Mouse (Mus musculus) hindbrain, embryonic 14.5 days (tissue): Measurements from ENCODE around the gene Tomm40l. TPM values are rescaled to one million over a fixed set of nuclear protein-coding genes. Genes with fewer than 3 reads are reported as not detected.

Experiments
- ATAC-seq: fragments of 200-750 bp; cut with Nextera tagmentation; 2 replicates; pipeline ENCODE4 v1.8.0; 2017; ENCODE audit warnings: moderate number of reproducible peaks, mild to moderate bottlenecking, moderate TSS enrichment, moderate library complexity; ENCODE audit not compliant: low FRiP score
- DNase-seq: peaks from one replicate; pipeline ENCODE4 v3.0.0-alpha.2; 2015; ENCODE audit warnings: low spot score
- H3K27ac ChIP-seq: fragments of 300-500 bp; sonication (generic); 2 replicates; pipeline ENCODE4 v1.5.1; 2014; ENCODE audit warnings: mild to moderate bottlenecking, moderate library complexity
- H3K27me3 ChIP-seq: fragments of 300-500 bp; sonication (generic); 2 replicates; pipeline ENCODE4 v1.6.1; 2014; ENCODE audit warnings: mild to moderate bottlenecking, low read length, mixed read lengths; ENCODE audit not compliant: control insufficient read depth, insufficient read depth
- H3K36me3 ChIP-seq: fragments of 300-500 bp; sonication (generic); replicated peaks from 2 replicates; pipeline ENCODE4 v1.6.1; 2014; ENCODE audit not compliant: control insufficient read depth, insufficient read depth
- H3K4me1 ChIP-seq: fragments of 300-500 bp; sonication (generic); replicated peaks from 2 replicates; pipeline ENCODE4 v1.6.1; 2014; ENCODE audit warnings: antibody characterized with exemption, low read length, mixed read lengths; ENCODE audit not compliant: control insufficient read depth, insufficient read depth
- H3K4me2 ChIP-seq: fragments of 300-500 bp; sonication (generic); replicated peaks from 2 replicates; pipeline ENCODE4 v1.6.1; 2014; ENCODE audit warnings: mild to moderate bottlenecking, moderate library complexity
- H3K4me3 ChIP-seq: fragments of 300-500 bp; sonication (generic); replicated peaks from 2 replicates; pipeline ENCODE4 v1.5.1; 2014; ENCODE audit warnings: mild to moderate bottlenecking, low read length
- H3K9ac ChIP-seq: fragments of 300-500 bp; sonication (generic); 2 replicates; pipeline ENCODE4 v1.6.1; 2014
- H3K9me3 ChIP-seq: fragments of 300-500 bp; sonication (generic); 2 replicates; pipeline ENCODE4 v1.6.1; 2016; ENCODE audit warnings: low read length; ENCODE audit not compliant: control insufficient read depth
- WGBS: fragments of 180-500 bp; shearing (Covaris S2); extraction: QIAGEN DNeasy Blood & Tissue Kit; methylation state at CpG from one replicate; pipeline ENCODE4 v1.1.7; 2014; 5-methylcytosine and 5-hydroxymethylcytosine counted together
- polyA plus RNA-seq: library from polyadenylated mRNA; unstranded; fragments of >200 nt; fragmentation: Nextera tagmentation; extraction: Ambion mirVana; gene quantifications from 2 replicates; pipeline ENCODE4 v1.2.1, GENCODE M21; 2014

The Tomm40l gene
- polyA plus RNA-seq, 1 experiment from 2014 or later = 41.2 TPM

DNA sequence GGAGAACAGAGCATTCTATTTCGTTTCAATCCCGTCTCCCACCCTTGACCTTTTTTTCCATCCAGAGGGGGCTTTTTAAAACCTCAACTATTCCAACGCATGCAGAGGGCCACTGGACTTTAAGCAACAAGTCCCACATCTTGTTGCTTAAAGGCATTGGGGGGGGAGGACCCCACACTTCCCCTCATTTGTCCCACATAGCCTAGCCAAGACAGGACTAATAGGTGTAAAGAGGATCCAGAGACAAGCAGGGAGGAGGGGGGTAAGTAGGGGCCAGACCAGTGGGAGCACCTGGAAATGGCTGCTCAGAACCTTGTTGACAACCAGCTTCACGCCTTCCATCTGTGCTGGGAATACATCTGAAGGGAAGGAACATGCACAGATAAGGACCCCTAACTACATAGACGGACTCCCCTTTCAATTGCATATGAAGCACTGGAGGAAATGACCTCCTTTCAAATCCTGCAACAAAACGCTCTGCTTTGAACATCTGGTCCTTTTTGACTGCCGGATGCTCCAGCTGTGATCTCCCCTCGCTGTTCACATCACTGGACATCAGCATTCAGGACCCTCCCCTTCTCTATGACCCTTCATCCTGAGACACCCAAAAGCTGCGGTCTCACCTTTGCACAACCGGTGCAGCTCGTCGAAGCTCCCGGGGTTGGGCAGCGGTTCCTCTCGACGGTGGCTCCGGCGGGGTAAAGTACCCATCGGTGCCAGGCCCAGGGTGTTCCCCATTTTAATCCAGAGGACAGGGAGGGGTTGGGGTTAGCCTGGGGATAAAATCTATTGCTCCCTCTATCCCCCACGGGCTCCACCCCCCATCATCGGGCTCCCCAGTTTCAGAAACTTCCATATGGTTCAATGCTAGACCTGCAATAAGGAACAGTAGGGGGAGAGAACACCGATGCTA, 777 bp downstream of the Tomm40l start:
- Histone ChIP-seq H3K27ac (peak overlapping the region; percentile 68; the same call in 1 of the 2 replicates), H3K27me3 (no peaks in the 10 kb centered on the region), H3K4me1 (peaks cover 10% of the 10 kb centered on the region), H3K4me2 (peak overlapping the region; percentile 84), H3K36me3 (peaks cover 25% of the 10 kb centered on the region), H3K9ac (peak overlapping the region; percentile 65), H3K9me3 (no peaks in the 10 kb centered on the region), H3K4me3 (peak overlapping the region; percentile 53)
- 8% methylated on average over 22 of the region's 22 CpGs for WGBS
- DNase-seq = no peak
- no peak for ATAC-seq

DNA sequence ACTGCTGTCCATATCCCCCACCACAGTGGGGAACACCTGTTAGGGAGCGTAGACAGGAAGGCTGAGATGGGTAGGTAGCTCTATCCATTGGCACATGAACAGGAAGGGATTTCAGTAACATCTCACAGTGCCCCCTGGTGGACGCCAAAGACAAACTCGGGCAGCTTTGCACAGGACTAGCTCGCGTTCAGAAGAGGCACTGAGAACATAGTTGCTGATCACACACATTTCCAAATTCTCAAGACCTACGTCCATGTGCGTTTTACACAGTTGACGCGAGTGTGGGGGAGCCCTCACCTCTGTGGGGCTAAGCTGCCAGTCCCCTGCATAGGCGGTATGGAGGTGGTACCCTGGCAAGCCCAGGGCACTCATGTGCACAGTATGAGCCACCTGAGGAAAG, 1.4 kb downstream of the Tomm40l start:
- 5% methylated on average over 10 of the region's 10 CpGs for WGBS
- H3K27ac ChIP-seq = no peak overlapping the region

DNA sequence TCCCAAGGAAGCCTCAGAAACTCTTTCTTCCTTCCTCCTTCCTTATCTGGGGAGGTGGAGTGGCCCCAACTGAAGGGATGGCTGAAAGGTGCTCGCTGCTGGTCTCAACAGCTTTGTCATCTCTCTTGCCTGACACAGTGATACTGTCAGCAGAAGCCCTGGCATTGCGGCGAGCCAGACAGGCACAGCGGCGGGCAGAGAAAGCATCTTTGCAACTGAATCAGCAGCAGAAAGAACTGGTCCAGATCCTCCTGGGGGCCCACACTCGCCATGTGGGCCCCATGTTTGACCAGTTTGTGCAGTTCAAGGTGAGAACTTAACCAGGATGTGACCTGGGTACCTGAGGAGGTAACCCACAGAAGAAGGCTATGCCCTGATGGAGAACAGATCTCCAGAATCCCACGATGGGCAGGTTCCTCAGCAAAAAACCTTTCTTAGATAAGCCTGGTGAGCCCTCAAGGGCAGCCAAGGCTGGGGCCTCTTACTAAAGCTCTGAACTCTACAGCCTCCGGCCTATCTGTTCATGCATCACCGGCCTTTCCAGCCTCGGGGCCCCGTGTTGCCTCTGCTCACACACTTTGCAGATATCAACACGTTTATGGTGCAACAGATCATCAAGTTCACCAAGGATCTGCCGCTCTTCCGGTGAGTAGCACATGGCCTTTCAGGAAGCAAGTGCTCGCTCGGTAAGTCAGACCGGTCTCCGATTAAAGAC, 5.9 kb downstream of the Tomm40l start:
- DNase-seq (no peak), ATAC-seq (no peak)
- no peak overlapping the region for H3K9ac ChIP-seq
- H3K27me3 ChIP-seq = no peaks in the 10 kb centered on the region
- 92% methylated on average over 18 of the region's 18 CpGs for WGBS
- peaks cover 25% of the 10 kb centered on the region for H3K36me3 ChIP-seq
- H3K4me3 ChIP-seq = no peak overlapping the region
- peaks cover 6% of the 10 kb centered on the region for H3K4me1 ChIP-seq
- no peak overlapping the region for H3K4me2 ChIP-seq
- H3K9me3 ChIP-seq = no peaks in the 10 kb centered on the region
- H3K27ac ChIP-seq = no peak overlapping the region

More for the DNA sequence above, 1.4 kb downstream of the Tomm40l start:
- Histone ChIP-seq H3K27me3 (no peaks in the 10 kb centered on the region), H3K4me3 (peak overlapping the region; percentile 53), H3K4me2 (peak overlapping the region; percentile 84), H3K36me3 (peaks cover 25% of the 10 kb centered on the region), H3K9me3 (no peaks in the 10 kb centered on the region), H3K9ac (no peak overlapping the region; the same call in 1 of the 2 replicates), H3K4me1 (peaks cover 10% of the 10 kb centered on the region)
- ATAC-seq (peak; percentile 46), DNase-seq (peak; percentile 90)

DNA sequence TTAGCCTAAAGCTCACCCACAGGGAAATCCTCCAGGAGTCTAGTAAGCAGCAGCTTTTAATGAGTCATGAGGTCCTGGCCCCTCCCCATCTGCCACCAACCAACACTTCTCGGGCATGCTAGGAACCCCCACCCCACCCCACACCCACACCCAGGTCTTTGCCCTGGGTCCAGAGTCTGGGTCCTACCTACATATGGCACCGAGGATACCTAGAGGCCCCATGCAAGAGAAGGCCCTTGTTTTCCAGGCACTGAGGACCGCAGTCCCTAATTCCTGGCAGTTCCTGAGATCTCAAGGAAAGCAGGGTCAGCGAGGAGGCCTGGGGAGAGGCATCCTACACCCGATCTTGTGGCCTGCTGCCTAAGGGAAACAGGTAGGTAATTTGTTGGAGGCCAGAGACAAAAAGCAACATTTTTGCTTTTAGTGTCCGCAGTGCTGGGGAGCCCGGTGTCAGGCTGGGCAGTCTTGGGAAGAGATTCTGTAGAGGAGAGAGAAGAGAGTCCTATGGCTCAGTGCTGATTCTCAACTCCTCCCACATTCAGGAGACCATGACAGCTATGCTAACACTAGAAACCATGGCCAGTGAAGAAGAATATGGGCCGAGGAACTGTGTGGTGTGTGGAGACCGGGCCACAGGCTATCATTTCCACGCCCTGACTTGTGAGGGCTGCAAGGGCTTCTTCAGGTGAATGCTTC, 8.4 kb downstream of the Tomm40l start, which contains the start of gene Nr1i3:
TSS of gene Nr1i3 (plus strand) at position 170 of the 696 bp plus-strand sequence.
- Histone ChIP-seq H3K36me3 (peaks cover 10% of the 10 kb centered on the region; the same call in 1 of the 2 replicates), H3K4me2 (no peak within 1 kb of the TSS), H3K4me3 (no peak within 1 kb of the TSS), H3K27me3 (no peaks in the 10 kb centered on the region), H3K9me3 (no peaks in the 10 kb centered on the region), H3K4me1 (no peaks in the 10 kb centered on the region), H3K27ac (no peak within 1 kb of the TSS), H3K9ac (no peak within 1 kb of the TSS)
- 72% methylated on average over 10 of the region's 10 CpGs for WGBS
- ATAC-seq (no peak), DNase-seq (no peak)

DNA sequence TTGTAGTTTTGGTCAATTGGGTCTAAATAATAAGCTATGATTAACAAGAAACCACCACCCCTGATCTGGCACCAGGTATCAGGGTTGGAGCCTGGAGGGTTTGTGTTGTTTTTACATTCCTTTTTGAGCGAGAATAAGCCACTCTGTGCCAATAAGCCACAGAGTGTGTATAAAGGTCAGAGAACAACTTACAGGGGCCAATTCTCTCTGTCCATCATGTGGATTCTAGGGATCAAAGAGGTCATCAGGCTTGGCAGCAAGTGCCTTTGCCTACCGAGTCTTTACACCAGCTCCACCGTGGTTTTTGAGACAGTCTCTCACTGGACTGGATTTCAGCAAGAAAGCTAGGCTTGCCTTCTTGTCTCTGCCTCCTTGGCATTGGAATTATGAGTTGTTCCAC, 9.5 kb downstream of the Tomm40l start:
- Histone ChIP-seq H3K9me3 (no peaks in the 10 kb centered on the region), H3K27ac (no peak overlapping the region), H3K4me2 (no peak overlapping the region), H3K4me1 (no peaks in the 10 kb centered on the region), H3K9ac (no peak overlapping the region), H3K4me3 (no peak overlapping the region), H3K36me3 (no peaks in the 10 kb centered on the region; the same call in 1 of the 2 replicates), H3K27me3 (no peaks in the 10 kb centered on the region)
- DNase-seq (no peak), ATAC-seq (no peak)
- 50% methylated on average over 3 of the region's 3 CpGs for WGBS

DNA sequence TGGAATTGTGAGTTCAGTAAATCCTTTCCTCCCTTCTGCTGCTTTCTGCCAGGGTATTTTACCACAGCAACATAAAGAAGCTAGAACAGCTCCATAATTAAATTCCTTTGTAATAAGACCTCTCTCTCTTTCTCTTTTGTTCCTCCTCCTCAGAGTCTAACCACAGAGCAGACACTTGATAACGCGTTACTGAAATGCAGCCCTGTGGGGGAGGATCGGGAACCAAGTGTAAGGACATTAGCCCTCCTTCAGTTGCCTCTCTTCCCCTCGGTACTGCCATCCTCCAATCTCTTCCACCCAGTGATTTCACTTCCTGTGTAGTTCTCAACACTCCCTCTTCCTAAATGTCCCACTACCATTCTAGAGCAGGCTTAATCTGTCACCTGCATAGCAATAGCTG, 12.9 kb downstream of the Tomm40l start:
- no peak overlapping the region for H3K4me2 ChIP-seq
- H3K9me3 ChIP-seq = no peaks in the 10 kb centered on the region

DNA sequence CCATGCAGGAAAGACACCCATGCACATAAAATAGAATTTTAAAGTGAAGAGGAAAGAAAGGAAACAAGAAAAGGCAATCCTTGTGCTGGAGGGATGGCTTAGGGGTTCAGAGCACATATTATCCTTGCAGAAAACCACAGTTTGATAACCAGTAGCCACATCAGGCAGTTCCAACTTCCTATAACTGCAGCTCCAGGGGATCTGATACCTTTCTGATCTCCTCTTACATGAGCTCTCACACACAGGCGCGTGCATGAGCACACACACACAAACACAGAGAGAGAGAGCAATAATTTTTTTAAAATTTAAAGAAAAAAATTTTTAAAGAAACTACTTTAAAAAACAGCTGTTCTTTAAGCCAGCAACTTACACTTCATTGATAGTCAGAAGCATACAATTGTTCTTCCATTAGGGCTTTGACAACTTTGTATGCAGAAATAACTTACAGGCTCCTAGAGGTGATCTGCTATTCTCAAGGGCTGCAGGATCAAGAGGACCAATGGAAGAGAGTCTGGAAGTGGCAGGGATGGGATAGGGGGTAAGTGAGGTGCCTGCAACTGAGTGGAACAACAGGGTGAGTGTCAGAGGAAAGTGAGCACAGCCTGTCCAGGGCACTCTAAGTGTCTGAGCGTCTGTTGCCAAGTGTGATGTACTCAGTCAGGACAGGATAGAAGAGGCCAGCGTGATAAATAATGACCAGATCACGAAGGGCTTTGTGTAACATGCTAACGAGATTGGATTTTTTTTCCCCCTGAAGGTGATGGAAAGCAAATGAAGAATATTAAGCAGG, 16.4 kb downstream of the Tomm40l start:
- DNase-seq (no peak), ATAC-seq (no peak)
- no peak overlapping the region for H3K4me2 ChIP-seq
- no peaks in the 10 kb centered on the region for H3K9me3 ChIP-seq
- no peak overlapping the region for H3K27ac ChIP-seq
- no peak overlapping the region for H3K9ac ChIP-seq
- no peaks in the 10 kb centered on the region for H3K27me3 ChIP-seq
- no peak overlapping the region for H3K4me3 ChIP-seq
- no peaks in the 10 kb centered on the region for H3K4me1 ChIP-seq
- H3K36me3 ChIP-seq = no peaks in the 10 kb centered on the region
- 55% methylated on average over 6 of the region's 6 CpGs for WGBS

More for the DNA sequence above, 12.9 kb downstream of the Tomm40l start:
- Histone ChIP-seq H3K27ac (no peak overlapping the region), H3K4me1 (no peaks in the 10 kb centered on the region), H3K36me3 (no peaks in the 10 kb centered on the region), H3K9ac (no peak overlapping the region), H3K27me3 (no peaks in the 10 kb centered on the region), H3K4me3 (no peak overlapping the region)
- WGBS = 25% methylated on average over 4 of the region's 4 CpGs
- DNase-seq (no peak), ATAC-seq (no peak)

DNA sequence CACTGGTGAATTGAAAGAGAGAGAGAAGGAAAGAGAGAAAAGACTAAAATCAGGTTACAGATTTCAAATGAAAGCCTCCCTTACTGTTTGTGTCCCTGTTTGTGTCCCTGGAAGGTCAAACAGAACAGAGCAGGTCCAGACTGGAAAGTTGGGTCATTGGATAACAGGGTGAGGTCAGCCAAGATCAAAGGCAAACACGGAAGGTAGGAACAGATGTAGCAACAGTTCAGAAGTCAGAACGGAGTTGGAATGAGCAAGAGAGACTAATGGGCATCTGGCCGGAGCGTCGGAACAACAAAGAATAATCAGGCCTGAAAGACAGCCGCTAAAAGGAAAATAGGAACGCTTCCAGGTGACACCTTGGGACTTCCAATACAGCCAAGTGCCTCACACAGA, 18.1 kb downstream of the Tomm40l start:
- Histone ChIP-seq H3K9ac (no peak overlapping the region), H3K4me3 (no peak overlapping the region), H3K27ac (no peak overlapping the region), H3K4me1 (no peaks in the 10 kb centered on the region), H3K27me3 (no peaks in the 10 kb centered on the region), H3K9me3 (no peaks in the 10 kb centered on the region), H3K36me3 (no peaks in the 10 kb centered on the region), H3K4me2 (no peak overlapping the region)
- 65% methylated on average over 7 of the region's 7 CpGs for WGBS
- ATAC-seq (no peak), DNase-seq (no peak)
